9 mouse cellular contexts compared by ENCODE assay signal in the genomic region with DNA sequence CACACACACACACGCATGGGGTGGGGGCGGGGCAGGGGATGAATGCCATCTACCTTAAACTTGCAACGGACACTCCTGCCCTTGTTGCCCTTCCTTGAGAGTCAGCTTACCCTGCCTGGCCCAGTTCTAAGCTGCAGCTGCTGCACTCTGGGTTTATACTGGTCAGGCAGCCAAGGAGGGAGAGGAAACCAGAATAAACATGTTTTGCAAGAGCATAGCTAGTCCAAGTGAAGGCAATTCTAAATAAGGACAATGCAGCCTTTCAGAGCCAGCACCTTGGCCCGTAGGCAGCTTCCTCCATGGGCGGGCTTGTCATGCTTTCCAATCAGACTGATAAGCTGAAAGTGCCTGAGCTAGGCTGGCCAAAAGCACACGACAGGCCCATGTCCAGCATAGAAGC.
DNase-seq lines count a peak whose midpoint lies in the region; ATAC-seq lines count a peak whose summit lies in the region.
"Had no signal": no experiment of that assay in that cellular context is flagged by ENCODE, and none has a peak within 500 bp of the region (broad histone marks: within the 10 kb centered on the region; RNA-seq: fewer than 3 reads in every experiment).

No protein-coding gene starts in this region.

- no peaks in the 10 kb centered on the region for H3K36me3 ChIP-seq in forebrain, embryonic 14.5 days (ENCODE audit: control insufficient read depth, insufficient read depth, low read length)
- H3K36me3 ChIP-seq: limb, embryonic 12.5 days had no signal

- H3K4me2 ChIP-seq in forebrain, embryonic 14.5 days (ENCODE audit: low read length), result no peak overlapping the region
- H3K4me2 ChIP-seq: limb, embryonic 12.5 days had no signal

- H3K27ac ChIP-seq in forebrain, embryonic 14.5 days (ENCODE audit: low read depth, low read length), result no peak overlapping the region
- H3K27ac ChIP-seq: limb, embryonic 12.5 days had no signal

- no peak overlapping the region for H3K9ac ChIP-seq in forebrain, embryonic 14.5 days (ENCODE audit: low read length)
- H3K9ac ChIP-seq: limb, embryonic 12.5 days had no signal

- no peaks in the 10 kb centered on the region for H3K4me1 ChIP-seq in forebrain, embryonic 14.5 days (ENCODE audit: control insufficient read depth, insufficient read depth, low read length)

- WGBS in forebrain, embryonic 14.5 days, result 84% methylated on average over 6 of the region's 6 CpGs

- H3K9me3 ChIP-seq in forebrain, embryonic 14.5 days (replicated peaks; ENCODE audit: control insufficient read depth, low read length), result no peaks in the 10 kb centered on the region
- H3K9me3 ChIP-seq: limb, embryonic 12.5 days had no signal

- peak; percentile 51 for DNase-seq in adrenal gland, adult 2 months
- DNase-seq in gastrocnemius, adult 18-20 months (ENCODE audit: low spot score), result peak; percentile 90
- DNase-seq in lung, postnatal 14 days, result peak; percentile 72
- no peak for DNase-seq in neural tube, embryonic 10.5 days (ENCODE audit: extremely low spot score, low spot score)
- DNase-seq in cerebellum, postnatal 36 days, result no peak
- DNase-seq in forebrain, embryonic 14.5 days (ENCODE audit: low spot score), result no peak
- DNase-seq in spleen, postnatal 10 days (ENCODE audit: low spot score in 2 of 2), result no peak

- ATAC-seq in hematopoietic stem cell, adult 5-6 weeks (replicated peaks in 1 of 2; ENCODE audit: insufficient read depth in 1 of 2, low FRiP score in 2 of 2, low TSS enrichment in 1 of 2, low read depth in 1 of 2, poor library complexity in 2 of 2, severe bottlenecking in 2 of 2), result 0 out of 4 replicates have a peak, but pooled peaks have one; percentile 10 to 30
- ATAC-seq in forebrain, embryonic 14.5 days, result no peak

- H3K27me3 ChIP-seq in forebrain, embryonic 14.5 days (replicated peaks; ENCODE audit: control insufficient read depth, insufficient read depth, low read length), result no peaks in the 10 kb centered on the region
- H3K27me3 ChIP-seq: limb, embryonic 12.5 days had no signal

- no peak overlapping the region for H3K4me3 ChIP-seq in forebrain, embryonic 14.5 days (ENCODE audit: low read depth, low read length)
- H3K4me3 ChIP-seq: limb, embryonic 12.5 days had no signal

Comparison
In these comparisons a context has a peak if more than half of its experiments do, and no peak if none do; other contexts are left out.
1. DNase-seq: peak in adrenal gland, adult 2 months (single experiment), gastrocnemius, adult 18-20 months (single experiment) and lung, postnatal 14 days (single experiment); none in neural tube, embryonic 10.5 days (single experiment), cerebellum, postnatal 36 days (0 of 2), forebrain, embryonic 14.5 days (single experiment) and spleen, postnatal 10 days (0 of 2).